Mouse (Mus musculus): ENCODE results near the gene Baat. TPM values are rescaled to one million over a fixed set of nuclear protein-coding genes. Genes with fewer than 3 reads are reported as not detected.
A peak's percentile ranks its signal among the peaks of the same experiment; 100 is the strongest.
"Not testable (repeated sequence)": the region's sequence is repeated elsewhere in the genome, so short reads cannot be mapped to it uniquely, and the experiment has no call there.

Baat gene
- not detected in 2 replicates for polyA plus RNA-seq (2012; rRNA removed)

DNA sequence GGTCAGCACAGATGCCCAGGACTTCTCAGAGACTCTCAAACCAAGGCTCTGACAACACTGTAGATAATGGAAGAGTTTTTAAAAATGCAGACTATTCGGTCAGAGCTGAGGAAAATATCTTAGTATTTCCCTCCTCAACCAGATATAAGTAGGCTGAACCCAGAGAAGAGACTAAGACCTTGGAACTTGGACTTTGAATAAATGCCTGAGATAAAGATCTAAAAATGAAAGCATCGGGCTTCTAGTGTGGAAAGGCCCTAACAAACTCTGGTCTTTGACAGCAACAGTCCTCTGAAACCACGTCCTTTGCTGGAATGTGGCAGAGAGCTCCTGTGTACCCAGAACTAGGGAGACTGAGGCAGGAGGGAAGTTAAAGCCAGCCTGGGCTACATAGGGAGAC lies at the start of gene Baat:
Gene Baat (minus strand): TSS at position 172 of the 400 bp plus-strand sequence.
- no peak for DNase-seq (ENCODE audit: low spot score)

DNA sequence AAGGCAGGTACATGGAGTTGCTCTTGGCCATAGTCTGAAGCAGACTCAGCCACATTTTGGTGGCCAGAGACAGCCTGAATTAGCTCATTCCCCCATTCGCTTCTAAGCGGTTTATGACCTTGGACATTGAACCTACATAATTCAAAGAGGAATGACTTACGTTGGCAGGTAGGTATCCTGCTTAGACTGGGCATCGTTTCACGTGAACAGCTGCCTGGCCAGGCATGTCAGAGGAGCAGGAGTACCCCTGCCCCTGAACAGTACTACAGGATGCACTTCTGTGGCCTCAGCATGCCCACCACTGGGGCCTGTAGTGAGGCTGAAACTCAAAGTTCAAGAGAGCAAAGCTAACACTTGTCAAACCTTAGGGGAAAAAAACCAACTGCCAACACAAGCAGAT lies 47.0 kb upstream of the Baat start:
- no peak for DNase-seq (ENCODE audit: low spot score)

DNA sequence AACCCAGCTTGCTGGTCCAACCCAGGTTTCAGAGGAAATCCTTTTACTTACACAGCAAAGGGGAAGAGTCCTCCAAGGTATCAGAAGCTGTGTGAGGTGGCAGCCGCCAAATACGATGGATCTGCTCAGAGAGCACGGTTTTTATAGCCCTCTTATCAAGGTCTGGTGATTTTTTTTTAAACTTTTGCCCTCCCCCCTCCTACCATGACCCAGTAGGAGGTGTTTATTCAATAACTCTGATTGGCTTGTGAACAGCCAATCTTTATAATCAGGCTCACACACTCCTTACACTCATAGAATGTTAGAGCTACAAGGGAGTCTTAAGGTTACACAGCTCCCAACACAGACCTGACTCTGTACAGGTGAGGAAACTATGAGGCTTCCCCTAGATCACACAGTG lies 43.0 kb upstream of the Baat start, which contains the start of gene Aldob:
Gene Aldob (minus strand): TSS at position 164 of the 400 bp plus-strand sequence.
- no peak for DNase-seq (ENCODE audit: low spot score)

DNA sequence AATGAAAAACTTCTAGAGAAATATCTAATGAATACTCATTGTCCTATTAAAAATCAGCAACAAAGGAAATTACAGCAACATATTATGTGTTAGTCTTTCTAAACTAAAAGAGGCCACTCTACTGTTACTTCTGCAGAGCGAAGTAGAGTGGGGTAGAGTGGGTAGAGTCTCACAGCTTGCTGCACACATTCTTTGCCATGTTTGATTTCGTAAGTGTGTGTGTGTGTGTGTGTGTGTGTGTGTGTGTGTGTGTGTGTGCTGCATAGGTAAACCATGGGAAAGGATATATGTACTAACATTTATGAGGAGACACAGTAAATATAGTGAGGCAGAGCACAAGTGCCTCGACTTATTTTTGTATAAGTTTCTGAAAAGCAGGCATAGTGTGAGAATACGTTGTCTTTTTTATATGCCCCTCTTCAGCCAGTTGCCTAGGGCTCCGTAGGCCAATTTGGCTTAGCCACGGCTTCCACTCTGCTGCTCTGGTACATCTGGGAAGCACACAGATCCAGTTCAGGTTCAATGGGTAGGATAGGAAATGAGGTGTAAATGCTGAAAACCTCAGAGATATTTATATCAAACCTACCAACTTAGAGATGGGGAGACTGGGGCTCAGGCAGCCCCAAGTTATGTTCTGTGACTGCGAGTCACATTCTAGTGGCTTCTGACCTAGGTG lies 41.3 kb upstream of the Baat start:
- DNase-seq (ENCODE audit: low spot score): no peak

DNA sequence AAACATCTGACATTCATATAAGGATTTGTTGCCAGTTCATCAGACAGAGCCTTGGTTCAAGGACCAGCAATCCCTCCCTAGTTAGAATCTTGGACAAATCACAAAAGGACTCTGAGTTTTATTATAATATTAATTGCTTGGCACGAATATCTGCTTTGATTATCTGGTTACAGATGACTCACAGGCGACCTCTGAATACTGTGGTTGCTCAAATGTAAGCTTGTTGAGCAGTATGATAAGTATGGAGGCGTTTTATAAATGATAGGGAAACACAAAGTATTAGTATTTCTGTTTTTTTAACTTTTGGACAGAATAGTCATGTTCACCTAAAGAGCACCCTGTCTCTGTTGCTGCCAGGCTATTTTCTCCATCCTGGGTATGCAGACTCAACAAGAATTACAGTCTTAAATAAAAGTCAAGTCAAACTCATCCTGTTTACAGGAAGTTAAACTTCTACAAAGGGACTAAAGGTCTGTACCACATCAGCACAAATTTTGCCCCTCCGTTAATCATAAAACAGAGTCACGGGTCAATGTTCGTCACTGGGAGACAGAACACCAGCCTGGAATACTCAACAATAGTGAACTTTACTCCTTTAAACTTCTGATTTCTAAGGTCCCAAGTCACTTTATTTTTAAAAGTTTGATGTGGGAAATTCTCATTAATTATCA lies 40.7 kb upstream of the Baat start:
- DNase-seq (ENCODE audit: low spot score): no peak

DNA sequence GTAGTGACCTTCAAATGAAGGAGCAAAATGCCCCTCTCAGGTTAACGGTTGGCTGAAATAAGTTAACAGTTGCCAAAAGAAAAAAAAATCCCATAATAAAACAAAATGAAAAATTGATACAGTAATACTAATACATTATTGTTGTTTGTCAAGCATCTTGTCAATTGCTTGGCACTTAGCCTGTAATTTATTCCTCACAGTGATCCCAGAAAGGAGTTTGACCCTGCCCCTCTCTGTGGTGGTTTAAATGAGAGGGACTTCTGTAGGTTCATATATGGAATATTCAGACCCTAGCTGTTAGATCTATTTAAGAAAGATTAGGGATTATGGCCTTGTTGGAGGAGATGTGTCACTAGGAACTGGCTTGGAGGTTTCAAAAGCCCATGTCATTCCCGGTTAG lies 39.7 kb upstream of the Baat start:
- no peak for DNase-seq (ENCODE audit: low spot score)

DNA sequence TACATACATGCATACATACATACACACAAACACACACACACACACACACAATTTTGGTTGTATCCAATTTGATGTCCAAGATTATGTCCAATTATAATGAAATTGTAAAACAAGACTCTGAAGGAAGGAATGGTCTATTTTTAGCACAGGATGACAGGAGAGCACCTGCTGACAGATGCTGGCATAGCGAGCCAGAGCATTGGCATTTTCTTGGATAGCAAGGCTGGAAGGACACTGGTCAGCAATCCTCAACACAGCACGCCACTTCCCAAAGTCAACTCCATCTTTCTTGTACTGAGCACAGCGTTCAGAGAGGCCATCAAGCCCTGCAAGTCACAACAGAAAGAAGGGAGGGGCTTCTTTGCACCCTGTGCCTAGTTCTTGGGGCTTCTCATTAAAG lies 34.6 kb upstream of the Baat start:
- no peak for DNase-seq (ENCODE audit: low spot score)

DNA sequence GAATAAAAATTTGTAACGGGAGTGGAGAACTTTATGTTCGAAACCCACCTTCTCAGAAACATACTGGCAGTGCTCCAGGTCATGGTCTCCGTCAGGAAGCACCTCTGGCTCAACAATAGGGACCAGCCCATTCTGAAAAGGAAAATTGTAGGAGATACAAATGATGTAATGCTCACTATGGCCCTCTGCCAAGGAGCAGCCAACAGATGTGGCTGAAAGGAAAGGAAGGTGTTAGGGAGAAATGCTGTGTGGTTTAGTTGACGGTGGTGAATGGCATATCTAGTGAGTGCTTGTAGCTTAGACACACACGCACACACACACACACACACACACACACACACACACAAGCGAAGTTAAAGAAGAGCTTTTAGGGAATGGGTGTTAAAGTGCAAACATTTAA lies 33.3 kb upstream of the Baat start:
- no peak for DNase-seq (ENCODE audit: low spot score)

DNA sequence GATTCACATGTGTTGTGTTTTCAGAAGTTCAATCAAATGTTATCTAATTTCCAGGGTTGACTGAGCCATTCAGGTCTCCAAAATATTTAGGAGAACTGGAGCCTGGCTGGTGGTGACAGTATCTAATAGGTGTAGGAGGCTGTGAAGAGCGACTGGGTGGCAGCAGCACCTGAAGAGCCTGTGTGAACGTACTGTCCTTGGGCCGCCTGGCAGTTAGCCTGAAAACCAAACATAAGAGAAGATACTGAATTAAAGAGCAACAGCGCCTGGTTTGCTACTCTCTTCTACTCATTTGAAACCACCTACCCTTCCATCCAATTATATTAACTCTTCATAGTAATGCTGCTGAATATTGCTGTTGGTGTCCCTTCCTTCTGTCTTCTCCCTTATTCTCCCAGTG lies 30.3 kb upstream of the Baat start:
- DNase-seq (ENCODE audit: low spot score): no peak

DNA sequence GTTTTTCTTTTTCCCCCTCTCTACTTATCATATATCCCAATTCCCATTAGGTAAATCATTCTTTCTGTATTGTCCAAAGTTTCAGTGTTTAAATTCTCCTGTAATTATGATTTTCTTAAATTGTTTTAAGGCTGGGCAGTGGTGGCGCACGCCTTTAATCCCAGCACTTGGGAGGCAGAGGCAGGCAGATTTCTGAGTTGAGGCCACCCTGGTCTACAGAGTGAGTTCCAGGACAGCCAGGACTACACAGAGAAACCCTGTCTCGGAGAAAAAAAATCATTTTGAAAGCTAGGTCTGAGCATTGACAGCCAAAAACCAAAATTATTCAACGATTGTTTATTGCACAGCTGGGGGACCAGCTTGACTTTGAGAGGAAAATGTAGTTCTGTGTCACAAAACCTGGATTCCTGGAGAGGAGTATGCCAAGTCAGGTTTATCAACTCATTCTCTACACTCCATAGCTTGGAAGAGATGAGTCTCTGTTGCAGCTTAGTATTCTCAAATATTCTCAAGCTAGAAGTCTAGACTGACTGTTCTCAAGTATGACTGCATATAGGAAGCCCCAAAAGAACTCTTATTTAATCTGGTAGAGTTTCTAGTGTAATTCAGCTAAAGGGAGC lies 29.4 kb upstream of the Baat start:
- DNase-seq (ENCODE audit: low spot score): no peak

DNA sequence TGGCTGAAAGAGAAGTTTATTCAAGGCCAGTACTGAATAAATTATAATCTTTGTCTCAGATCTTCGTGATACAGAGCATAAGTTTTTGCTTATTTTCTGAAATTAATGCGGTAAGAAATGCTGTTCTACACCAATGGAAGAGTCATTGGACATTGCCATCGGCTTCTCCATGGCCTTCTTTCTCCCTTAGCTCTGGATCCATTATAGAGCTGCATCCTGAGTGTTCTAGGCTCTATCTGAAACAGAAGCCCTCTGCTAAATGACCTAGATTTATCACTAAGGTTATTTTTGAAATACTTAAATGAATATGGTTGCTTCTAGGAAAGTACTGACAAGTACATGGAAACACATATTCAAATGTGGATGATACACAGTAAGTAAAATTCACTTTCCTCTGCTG lies 28.7 kb upstream of the Baat start:
- no peak for DNase-seq (ENCODE audit: low spot score)

DNA sequence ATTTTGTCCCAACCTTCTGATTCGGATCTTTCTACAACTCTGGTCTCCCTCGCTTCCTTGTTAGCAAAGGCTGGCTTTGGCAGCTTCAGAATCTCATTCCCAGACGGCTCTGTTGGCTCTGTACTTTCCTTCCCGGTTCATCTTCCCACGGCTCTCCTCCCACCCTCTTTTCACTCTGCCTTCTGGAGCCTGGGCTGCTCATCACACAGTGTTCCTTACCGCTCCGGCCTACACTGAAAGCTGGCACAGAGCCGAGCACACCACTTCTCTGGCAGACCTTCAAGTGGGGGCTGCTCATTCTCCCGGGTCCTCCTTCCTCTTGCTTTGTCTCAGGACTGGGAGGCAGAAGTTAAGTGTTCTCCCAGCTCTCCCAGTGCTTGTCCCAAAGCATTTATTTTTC lies 16.2 kb upstream of the Baat start:
- no peak for DNase-seq (ENCODE audit: low spot score)

DNA sequence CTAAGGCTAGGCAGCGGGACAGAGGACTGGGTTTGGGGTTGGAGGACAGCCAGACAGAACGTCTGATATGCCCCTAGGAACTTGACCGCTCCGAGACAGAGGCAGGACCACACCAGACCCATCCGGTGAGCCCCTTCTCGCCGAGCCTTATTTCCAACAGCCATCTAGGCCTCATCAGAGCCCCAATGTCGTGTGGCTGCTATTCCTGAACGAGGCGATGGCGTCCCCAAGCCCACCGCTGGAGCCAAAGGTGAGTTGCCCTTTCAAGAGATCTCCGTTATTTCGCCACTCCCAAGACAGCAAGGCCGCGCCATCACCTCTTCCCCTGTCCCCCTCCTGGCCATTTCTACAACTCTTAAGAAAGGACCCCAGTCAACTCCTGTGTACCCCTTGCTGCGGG lies 15.0 kb upstream of the Baat start:
- no peak for DNase-seq (ENCODE audit: low spot score)

DNA sequence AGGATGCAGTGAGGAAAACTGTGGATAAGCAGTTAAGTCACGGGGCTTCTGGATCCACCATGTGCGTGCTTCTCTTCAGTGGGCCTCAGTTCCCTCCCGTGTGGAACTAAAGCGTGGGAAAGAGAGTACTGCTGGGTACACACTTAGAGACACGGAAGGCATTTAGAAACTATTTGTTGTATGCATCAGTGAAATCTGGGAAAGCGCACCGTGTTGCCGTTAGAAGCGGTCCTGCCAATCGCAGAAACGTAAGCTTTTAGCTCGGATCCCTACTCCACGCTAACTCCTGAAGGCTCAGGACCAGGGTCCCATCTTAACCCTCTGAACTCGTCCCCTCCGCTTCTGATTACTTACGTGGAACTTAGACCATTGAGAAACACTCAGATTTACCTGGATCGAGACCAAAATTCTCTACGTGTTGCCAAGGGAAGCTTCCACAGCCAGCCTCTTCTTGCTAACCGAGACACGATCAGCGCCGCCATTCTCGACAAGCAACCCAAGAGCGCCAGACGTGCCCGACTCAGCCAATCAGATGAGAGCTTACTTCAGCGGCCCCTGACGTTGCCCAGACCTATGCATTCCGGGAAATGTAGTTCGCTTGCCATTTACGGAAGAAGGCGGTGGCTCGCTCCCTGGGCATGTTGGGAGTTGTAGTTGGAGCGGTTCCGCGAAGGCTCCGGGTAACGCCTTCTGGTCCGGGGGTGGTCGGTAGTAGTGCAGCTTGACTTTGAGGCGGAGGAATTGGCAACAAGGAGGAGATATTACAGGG lies 14.4 kb upstream of the Baat start, which contains the start of the genes Mrpl50 and Zfp189:
Gene Mrpl50 (minus strand): TSS at position 522 of the 769 bp plus-strand sequence.
Gene Zfp189 (plus strand): TSS at position 605 of the 769 bp plus-strand sequence.
- peak; percentile 74 for DNase-seq (ENCODE audit: low spot score)

DNA sequence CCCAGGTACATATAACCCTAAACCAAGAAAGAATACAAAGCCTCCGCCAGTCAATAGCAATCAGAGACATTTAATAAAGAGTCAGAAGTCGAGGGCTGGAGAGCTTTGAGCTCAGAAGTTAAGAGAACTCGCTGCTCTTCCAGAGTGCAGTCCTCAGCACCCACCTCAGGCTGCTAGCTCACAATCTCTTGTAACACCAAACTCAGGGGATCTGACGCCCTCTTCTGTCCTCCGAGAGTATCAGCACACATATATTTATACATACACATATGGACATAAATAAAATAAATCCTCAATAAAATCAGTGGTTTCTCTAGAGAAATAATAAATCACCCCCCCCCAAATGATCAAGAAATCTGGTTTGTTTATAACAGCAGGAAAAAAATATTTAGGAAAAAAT lies 13.1 kb upstream of the Baat start:
- no peak for DNase-seq (ENCODE audit: low spot score)

DNA sequence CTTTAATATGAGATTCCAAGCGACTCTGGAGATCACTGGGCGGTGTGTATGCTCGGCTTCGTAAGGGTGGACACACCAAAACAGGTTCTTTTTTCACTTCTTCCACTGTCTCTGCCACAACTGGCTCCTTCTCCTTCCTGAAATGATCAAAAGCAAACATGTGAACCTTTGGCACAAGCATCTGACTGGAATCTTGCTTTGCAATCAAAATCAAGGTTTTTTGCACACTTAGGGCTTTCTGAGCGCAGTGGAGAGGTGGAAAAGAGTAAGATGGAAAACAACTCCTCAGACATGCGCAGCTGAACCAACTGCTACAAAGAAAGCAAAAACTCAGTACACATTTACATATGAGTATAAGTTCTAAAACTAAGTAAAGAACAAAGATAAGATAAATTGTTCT lies 8.1 kb upstream of the Baat start:
- no peak for DNase-seq (ENCODE audit: low spot score)

DNA sequence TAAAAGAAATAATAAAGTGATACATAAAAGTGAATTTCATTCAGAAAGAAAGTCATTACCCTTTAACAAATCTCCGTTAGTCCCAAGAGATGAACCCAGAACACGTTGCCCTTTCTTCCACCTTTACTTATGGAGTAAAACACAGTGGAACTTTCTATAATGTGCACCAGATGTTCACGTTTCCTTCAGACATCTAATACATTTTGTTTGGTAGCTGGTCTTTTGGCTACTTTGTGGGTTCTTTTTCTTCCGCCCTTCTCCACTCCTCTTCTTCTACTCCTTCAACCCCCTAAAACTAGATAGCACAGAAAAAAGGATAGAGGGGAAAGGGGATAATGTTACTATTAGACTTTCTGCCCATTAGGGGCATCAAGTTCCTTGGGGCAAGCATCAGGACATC lies 6.3 kb upstream of the Baat start:
- no peak for DNase-seq (ENCODE audit: low spot score)

DNA sequence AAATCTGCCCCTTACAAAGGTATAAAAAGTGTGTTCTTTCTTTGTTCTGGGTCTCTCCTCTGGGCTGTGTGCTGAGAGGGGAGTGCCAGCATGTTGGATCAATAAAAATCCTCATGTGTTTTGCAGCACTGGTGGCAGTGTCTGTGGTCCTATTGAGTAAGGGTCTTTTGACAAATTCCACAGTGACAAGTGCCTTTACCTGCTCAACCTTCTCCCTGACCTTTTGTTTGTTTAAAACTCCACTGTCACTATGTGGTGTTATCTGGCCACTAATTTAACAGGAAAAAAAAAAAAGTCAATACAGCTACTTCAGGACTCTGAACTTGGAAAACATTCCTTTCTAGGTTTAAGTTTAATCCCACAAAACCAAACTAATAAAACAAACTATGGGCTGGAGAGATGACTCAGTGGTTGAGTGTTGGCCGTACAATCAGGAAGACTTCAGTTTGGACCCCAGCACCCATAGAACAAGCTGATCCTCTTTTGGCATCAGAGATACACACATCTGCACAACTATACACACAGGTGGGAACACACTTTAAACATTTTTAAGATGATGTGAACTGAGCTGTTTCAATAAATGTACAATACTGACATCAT lies 4.0 kb upstream of the Baat start:
- not testable (repeated sequence) for DNase-seq (ENCODE audit: low spot score)

DNA sequence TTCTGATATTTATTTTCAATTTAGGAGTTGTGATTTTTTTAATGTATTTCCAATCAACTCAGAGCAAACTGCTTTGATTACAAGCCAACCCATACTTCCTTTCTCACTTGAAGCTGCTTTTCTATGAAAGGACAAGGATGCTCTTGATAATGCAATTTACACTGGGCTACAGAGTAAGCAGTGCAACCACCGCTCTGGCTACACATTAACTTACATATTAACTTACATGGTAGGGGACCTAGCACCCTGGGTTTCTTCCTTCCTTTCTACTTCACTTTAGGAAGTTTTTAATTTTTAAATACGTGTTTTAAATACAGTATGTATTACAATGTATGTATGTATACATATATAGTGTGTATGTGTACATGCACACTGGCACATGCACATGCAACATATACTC lies 2.8 kb upstream of the Baat start:
- no peak for DNase-seq (ENCODE audit: low spot score)

DNA sequence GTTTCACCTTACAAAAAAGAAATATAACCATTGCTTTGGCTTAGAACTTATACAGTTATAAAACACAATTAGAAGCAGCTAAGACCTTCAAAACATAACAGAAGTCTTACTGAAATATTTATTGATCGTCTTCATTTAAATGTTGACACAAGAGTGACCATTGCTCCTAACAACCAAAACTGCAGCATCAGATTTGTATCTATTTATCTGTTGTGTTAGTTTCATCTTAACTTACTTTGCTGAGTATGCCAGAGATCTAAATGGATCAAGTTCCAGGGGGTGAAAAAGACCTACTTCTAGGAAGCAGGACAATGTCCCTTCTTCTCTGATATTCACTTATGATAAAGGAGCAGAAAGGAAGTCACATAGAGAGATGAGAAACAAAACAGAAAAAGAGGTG lies 2.8 kb downstream of the Baat start:
- no peak for DNase-seq (ENCODE audit: low spot score)

DNA sequence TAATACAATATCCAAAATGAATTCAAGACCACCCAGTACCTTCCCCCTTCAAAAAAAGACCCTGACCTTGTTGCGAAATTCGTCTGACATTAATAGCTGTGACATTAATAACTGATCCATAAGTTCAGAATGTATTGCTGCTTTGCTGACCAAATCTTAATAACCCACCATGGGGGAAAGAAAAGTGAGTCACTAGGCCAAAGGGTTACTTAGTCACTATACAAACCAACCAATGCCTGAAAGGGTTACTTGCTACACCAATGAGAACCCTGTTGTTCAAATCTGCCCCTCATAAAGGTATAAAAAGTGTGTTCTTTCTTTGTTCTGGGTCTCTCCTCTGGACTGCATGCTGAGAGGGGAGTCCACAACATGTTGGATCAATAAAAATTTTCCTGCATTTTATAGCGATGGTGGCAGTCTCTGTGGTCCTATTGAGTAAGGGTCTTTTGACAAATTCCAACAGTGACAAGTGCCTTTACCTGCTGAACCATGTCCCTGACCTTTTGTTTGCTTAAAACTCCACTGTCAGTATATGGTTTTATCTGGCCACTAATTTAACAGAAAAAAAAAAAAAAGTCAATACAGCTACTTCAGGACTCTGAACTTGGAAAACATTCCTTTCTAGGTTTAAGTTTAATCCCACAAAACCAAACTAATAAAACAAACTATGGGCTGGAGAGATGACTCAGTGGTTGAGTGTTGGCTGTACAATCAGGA lies 20.3 kb downstream of the Baat start:
- not testable (repeated sequence) for DNase-seq (ENCODE audit: low spot score)

Data from urinary bladder, adult 2 months (tissue).